Mouse (Mus musculus): ENCODE data around the gene Alg5. TPM values are rescaled to one million over a fixed set of nuclear protein-coding genes. Genes with fewer than 3 reads are reported as not detected.

The Alg5 gene
- 10 to 100 TPM; 24.0 to 29.7 TPM for total RNA-seq (2023)

GRCm38 (mm10) chr3:54735247-54736046 is at the start of gene Alg5, which contains the start of gene Exosc8:
TSS of gene Alg5 (plus strand) at chr3:54735539.
TSS of gene Exosc8 (minus strand) at chr3:54735393.

DNA sequence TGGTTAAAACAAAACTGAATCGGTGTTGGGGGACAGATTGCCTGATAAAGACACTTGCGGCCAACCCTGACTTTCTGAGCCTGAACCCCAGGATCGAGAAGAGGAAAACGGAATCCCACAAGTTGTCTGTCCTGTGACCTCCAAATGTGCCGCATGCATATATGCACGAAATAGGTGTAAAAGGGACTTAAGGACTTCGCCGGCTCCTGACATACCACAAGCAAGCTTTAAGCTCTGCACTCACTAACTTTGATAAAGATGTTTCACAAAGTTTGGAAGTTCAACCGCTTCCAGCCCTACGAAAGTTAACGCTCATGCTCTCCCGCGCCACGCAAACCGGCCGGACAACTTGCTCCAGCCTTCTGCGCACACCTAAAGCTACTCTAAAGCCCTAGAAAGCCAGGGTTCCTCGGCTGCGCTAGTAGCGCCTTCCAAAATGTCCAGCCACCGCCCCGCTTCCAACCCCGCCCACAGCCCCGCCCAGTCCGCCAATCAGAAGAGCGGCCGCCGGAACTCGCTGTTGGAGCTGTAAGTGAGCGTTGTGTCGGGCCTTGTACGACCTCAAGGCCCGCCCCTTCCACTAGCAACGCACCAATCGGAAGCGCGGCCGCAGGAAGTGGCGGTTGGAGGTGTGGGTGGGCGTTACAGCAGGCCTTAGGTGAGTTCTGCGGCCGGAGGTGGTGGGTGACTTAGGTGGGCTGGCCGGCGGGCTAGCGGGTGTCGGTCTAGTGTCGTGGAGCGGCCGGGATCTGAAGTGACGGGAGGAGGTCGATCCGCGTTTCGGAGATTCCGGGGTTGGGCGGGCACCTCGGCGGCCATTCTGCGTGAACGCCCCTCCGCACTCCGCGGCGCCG is 42.9 kb upstream of the Alg5 start, which contains the start of gene Supt20:
Gene Supt20, plus strand, starts transcription at position 606 of the 854 bp plus-strand sequence.

DNA sequence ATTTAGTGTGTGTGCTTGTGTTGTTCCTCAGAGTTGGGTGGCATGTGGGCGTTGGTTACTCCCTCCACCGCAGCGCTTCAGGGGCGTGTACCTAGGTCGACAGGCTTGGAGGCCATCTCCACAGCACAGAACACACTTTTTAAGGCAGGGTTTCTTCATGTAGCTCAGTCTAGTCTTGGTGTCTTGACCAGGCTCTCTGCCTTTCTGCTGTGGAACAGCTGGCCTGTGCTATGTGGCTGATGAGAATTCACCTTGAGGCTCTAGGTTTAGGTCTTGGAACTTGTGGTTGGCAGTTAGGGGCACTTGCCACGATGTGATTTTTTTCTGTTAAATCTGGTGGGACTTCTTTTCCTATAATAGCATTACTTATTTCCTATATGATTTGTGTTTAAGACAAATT is 21.1 kb upstream of the Alg5 start, which contains the start of gene Gm21958:
Gene Gm21958, minus strand, starts transcription at position 101 of the 400 bp plus-strand sequence.

GRCm38 (mm10) chr3:54755145-54756041 is 20.1 kb downstream of the Alg5 start, which contains the start of gene Smad9:
TSS of gene Smad9 (plus strand) at chr3:54755582.

Other genes with a start within 250 kb of the Alg5 start
- 100 to 1,000 TPM; 167 to 193 TPM for gene Supt20, start 42.7 kb upstream of the Alg5 start, total RNA-seq (2023)
- gene Gm21958, start 21.2 kb upstream of the Alg5 start, total RNA-seq (2023) = not detected
- gene Exosc8, start 146 bp upstream of the Alg5 start, total RNA-seq (2023) = 10 to 100 TPM; 81.3 to 93.0 TPM
- gene Smad9, start 20.0 kb downstream of the Alg5 start, total RNA-seq (2023) = not detected
- 10 to 100 TPM; 31.4 to 37.6 TPM for gene Rfxap, start 72.3 kb downstream of the Alg5 start, total RNA-seq (2023)
- not detected for gene Sertm1, start 180.3 kb downstream of the Alg5 start, total RNA-seq (2023)

Measured in B cell, adult 67 days (primary cell).